Mouse (Mus musculus) intestine, postnatal 0 days (tissue): ENCODE results near the gene Nudt8. TPM values are rescaled to one million over a fixed set of nuclear protein-coding genes. Genes with fewer than 3 reads are reported as not detected.
"Not testable (repeated sequence)": the region's sequence is repeated elsewhere in the genome, so short reads cannot be mapped to it uniquely, and the experiment has no call there.

Experiments used
- ATAC-seq: fragments of 200-750 bp; cut with Nextera tagmentation; 2 replicates; pipeline ENCODE4 v1.8.0; 2017; ENCODE audit warnings: mild to moderate bottlenecking, moderate TSS enrichment, moderate library complexity
- H3K27ac ChIP-seq: fragments of 300-500 bp; sonication (generic); 2 replicates; pipeline ENCODE4 v1.5.1; 2014; ENCODE audit warnings: mild to moderate bottlenecking, low read depth, low read length, moderate library complexity
- H3K27me3 ChIP-seq: fragments of 300-500 bp; sonication (generic); replicated peaks from 2 replicates; pipeline ENCODE4 v1.6.1; 2014; ENCODE audit warnings: low read length, mixed read lengths; ENCODE audit not compliant: control insufficient read depth, insufficient read depth
- H3K36me3 ChIP-seq: fragments of 300-500 bp; sonication (generic); 2 replicates; pipeline ENCODE4 v1.6.1; 2014; ENCODE audit warnings: mild to moderate bottlenecking, moderate library complexity; ENCODE audit not compliant: control insufficient read depth, insufficient read depth
- H3K4me1 ChIP-seq: fragments of 300-500 bp; sonication (generic); replicated peaks from 2 replicates; pipeline ENCODE4 v1.6.1; 2014; ENCODE audit warnings: antibody characterized with exemption, low read length, mixed read lengths; ENCODE audit not compliant: control insufficient read depth, insufficient read depth
- H3K4me2 ChIP-seq: fragments of 300-500 bp; sonication (generic); replicated peaks from 2 replicates; pipeline ENCODE4 v1.6.1; 2014; ENCODE audit warnings: low read depth, mild to moderate bottlenecking, moderate library complexity
- H3K4me3 ChIP-seq: fragments of 300-500 bp; sonication (generic); 2 replicates; pipeline ENCODE4 v1.5.1; 2014; ENCODE audit warnings: low read depth, low read length
- H3K9ac ChIP-seq: fragments of 300-500 bp; sonication (generic); 2 replicates; pipeline ENCODE4 v1.6.1; 2014; ENCODE audit warnings: mild to moderate bottlenecking, low read depth, low read length
- H3K9me3 ChIP-seq: fragments of 300-500 bp; sonication (generic); 2 replicates; pipeline ENCODE4 v1.6.1; 2016; ENCODE audit warnings: mixed run types; ENCODE audit not compliant: control insufficient read depth
- CTCF ChIP-seq: sonication (generic); IDR thresholded peaks from 2 replicates; pipeline ENCODE4 v1.5.1; 2016; ENCODE audit warnings: low read depth, mild to moderate bottlenecking, control low read depth, antibody characterized with exemption, moderate library complexity
- WGBS: fragments of 180-500 bp; shearing (Covaris S2); extraction: QIAGEN DNeasy Blood & Tissue Kit; methylation state at CpG from one replicate; pipeline ENCODE4 v1.1.7; 2014; 5-methylcytosine and 5-hydroxymethylcytosine counted together
- polyA plus RNA-seq: library from polyadenylated mRNA; unstranded; fragments of >200 nt; fragmentation: Nextera tagmentation; extraction: Ambion mirVana; gene quantifications from 2 replicates; pipeline ENCODE4 v1.2.1, GENCODE M21; 2015

Nudt8 gene
- polyA plus RNA-seq = 31.7 and 32.9 TPM in 2 replicates

- H3K4me1 ChIP-seq = peaks cover 7% of the 10 kb centered on the region; the same call in 1 of the 2 replicates
- peak; percentile 92 for TF ChIP-seq CTCF
- H3K27me3 ChIP-seq = no peaks in the 10 kb centered on the region
- H3K36me3 ChIP-seq = peaks cover 3% of the 10 kb centered on the region
- H3K9ac ChIP-seq = peak within 1 kb of the TSS; percentile 60
- H3K4me3 ChIP-seq = peak within 1 kb of the TSS; percentile 59
- peak within 1 kb of the TSS; percentile 72 for H3K4me2 ChIP-seq
- under 1% methylated on average over 64 of the region's 64 CpGs for WGBS
- peak within 1 kb of the TSS; percentile 91 for H3K27ac ChIP-seq
- ATAC-seq = peak; percentile 86
- no peaks in the 10 kb centered on the region for H3K9me3 ChIP-seq
Measured at GRCm38 (mm10) chr19:4000119-4000900, at the start of gene Nudt8, which contains the start of gene Gm49405. Gene Nudt8, plus strand, starts transcription at chr19:4000580. Gene Gm49405, plus strand, starts transcription at chr19:4000626.

GRCm38 (mm10) chr19:3951461-3951860, 48.9 kb upstream of the Nudt8 start:
- TF ChIP-seq CTCF = no peak
- H3K27me3 ChIP-seq = no peaks in the 10 kb centered on the region
- H3K36me3 ChIP-seq = peaks cover 23% of the 10 kb centered on the region
- H3K4me3 ChIP-seq = no peak overlapping the region
- no peaks in the 10 kb centered on the region for H3K4me1 ChIP-seq
- no peak overlapping the region for H3K4me2 ChIP-seq
- no peaks in the 10 kb centered on the region for H3K9me3 ChIP-seq
- H3K9ac ChIP-seq = no peak overlapping the region
- no peak for ATAC-seq
- no peak overlapping the region for H3K27ac ChIP-seq

- no peak overlapping the region for H3K4me3 ChIP-seq
- TF ChIP-seq CTCF = no peak
- no peaks in the 10 kb centered on the region for H3K4me1 ChIP-seq
- no peak overlapping the region for H3K27ac ChIP-seq
- no peak for ATAC-seq
- WGBS = 41% methylated on average over 1 of the region's 1 CpGs
- H3K9me3 ChIP-seq = no peaks in the 10 kb centered on the region
- no peaks in the 10 kb centered on the region for H3K27me3 ChIP-seq
- H3K9ac ChIP-seq = no peak overlapping the region
- H3K4me2 ChIP-seq = no peak overlapping the region
- H3K36me3 ChIP-seq = peaks cover 21% of the 10 kb centered on the region
Measured at GRCm38 (mm10) chr19:3952099-3952498, 48.3 kb upstream of the Nudt8 start.

GRCm38 (mm10) chr19:3955033-3955432, 45.3 kb upstream of the Nudt8 start:
- H3K4me1 ChIP-seq = no peaks in the 10 kb centered on the region
- no peak overlapping the region for H3K4me3 ChIP-seq
- H3K27ac ChIP-seq = no peak overlapping the region
- TF ChIP-seq CTCF = no peak
- no peaks in the 10 kb centered on the region for H3K36me3 ChIP-seq
- no peak overlapping the region for H3K9ac ChIP-seq
- peak; percentile 54 for ATAC-seq
- H3K27me3 ChIP-seq = no peaks in the 10 kb centered on the region
- 57% methylated on average over 3 of the region's 3 CpGs for WGBS
- H3K9me3 ChIP-seq = no peaks in the 10 kb centered on the region
- no peak overlapping the region for H3K4me2 ChIP-seq

- TF ChIP-seq CTCF = no peak
- Histone ChIP-seq H3K9me3 (no peaks in the 10 kb centered on the region), H3K36me3 (no peaks in the 10 kb centered on the region), H3K4me3 (no peak overlapping the region), H3K4me1 (no peaks in the 10 kb centered on the region), H3K9ac (no peak overlapping the region), H3K4me2 (no peak overlapping the region), H3K27me3 (no peaks in the 10 kb centered on the region), H3K27ac (no peak overlapping the region)
- peak; percentile 60 for ATAC-seq
- WGBS = 22% methylated on average over 4 of the region's 4 CpGs
Measured at GRCm38 (mm10) chr19:3955804-3956203, 44.6 kb upstream of the Nudt8 start.

GRCm38 (mm10) chr19:3957296-3958036, 42.9 kb upstream of the Nudt8 start:
- H3K27me3 ChIP-seq, H3K27ac ChIP-seq, H3K9ac ChIP-seq, H3K4me1 ChIP-seq, H3K4me3 ChIP-seq, H3K36me3 ChIP-seq, H3K9me3 ChIP-seq, ATAC-seq, H3K4me2 ChIP-seq: not testable (repeated sequence)
- WGBS = 87% methylated on average over 5 of the region's 5 CpGs
